Mouse (Mus musculus) liver, postnatal 0 days (tissue): ENCODE measurements around the gene Pif1. TPM values are rescaled to one million over a fixed set of nuclear protein-coding genes. Genes with fewer than 3 reads are reported as not detected.

ENCODE experiments used
- ATAC-seq: fragments of 200-750 bp; cut with Nextera tagmentation; 2 replicates; pipeline ENCODE4 v1.8.0; 2017; ENCODE audit warnings: mild to moderate bottlenecking, moderate library complexity
- DNase-seq: peaks from one replicate; pipeline ENCODE4 v3.0.0-alpha.2; 2016
- H3K27ac ChIP-seq: fragments of 300-500 bp; sonication (generic); 2 replicates; pipeline ENCODE4 v1.5.1; 2014; ENCODE audit warnings: antibody characterized with exemption, moderate library complexity, mild to moderate bottlenecking, low read depth
- H3K27me3 ChIP-seq: fragments of 300-500 bp; sonication (generic); 2 replicates; pipeline ENCODE4 v1.6.1; 2014; ENCODE audit warnings: low read length, control low read depth, mixed read lengths; ENCODE audit not compliant: insufficient read depth
- H3K36me3 ChIP-seq: fragments of 300-500 bp; sonication (generic); replicated peaks from 2 replicates; pipeline ENCODE4 v1.6.1; 2014; ENCODE audit warnings: mild to moderate bottlenecking, control low read depth, low read length, moderate library complexity, mixed read lengths; ENCODE audit not compliant: insufficient read depth
- H3K4me1 ChIP-seq: fragments of 300-500 bp; sonication (generic); 2 replicates; pipeline ENCODE4 v1.6.1; 2014; ENCODE audit warnings: antibody characterized with exemption, mild to moderate bottlenecking, control low read depth; ENCODE audit not compliant: insufficient read depth
- H3K4me2 ChIP-seq: fragments of 300-500 bp; sonication (generic); 2 replicates; pipeline ENCODE4 v1.6.1; 2014; ENCODE audit warnings: low read depth, mild to moderate bottlenecking, low read length, moderate library complexity, mixed read lengths
- H3K4me3 ChIP-seq: fragments of 300-500 bp; sonication (generic); 2 replicates; pipeline ENCODE4 v1.5.1; 2014; ENCODE audit warnings: low read depth, low read length
- H3K9ac ChIP-seq: fragments of 300-500 bp; sonication (generic); replicated peaks from 2 replicates; pipeline ENCODE4 v1.6.1; 2014; ENCODE audit warnings: mild to moderate bottlenecking, moderate library complexity
- H3K9me3 ChIP-seq: fragments of 300-500 bp; sonication (generic); 2 replicates; pipeline ENCODE4 v1.6.1; 2016; ENCODE audit warnings: mild to moderate bottlenecking, control low read depth, low read length, mixed read lengths
- CTCF ChIP-seq: sonication (generic); IDR thresholded peaks from 2 replicates; pipeline ENCODE4 v1.5.1; 2016; ENCODE audit warnings: antibody characterized with exemption, low read depth
- EP300 ChIP-seq: IDR thresholded peaks from 2 replicates; pipeline ENCODE4 v1.6.1; 2016; ENCODE audit warnings: antibody characterized with exemption, low read depth, mild to moderate bottlenecking
- WGBS: fragments of 180-500 bp; shearing (Covaris S2); extraction: QIAGEN DNeasy Blood & Tissue Kit; methylation state at CpG from one replicate; pipeline ENCODE4 v1.1.7; 2014; ENCODE audit not compliant: insufficient replicate concordance; 5-methylcytosine and 5-hydroxymethylcytosine counted together
- polyA plus RNA-seq: library from polyadenylated mRNA; unstranded; fragments of >200 nt; fragmentation: Nextera tagmentation; extraction: Ambion mirVana; gene quantifications from 2 replicates; pipeline ENCODE4 v1.2.1, GENCODE M21; 2015

The Pif1 gene
- polyA plus RNA-seq, 1 experiment from 2014 or later, result 3.5 TPM

- Histone ChIP-seq H3K4me3 (no peak overlapping the region), H3K27me3 (peaks cover 3% of the 10 kb centered on the region; the same call in 1 of the 2 replicates), H3K36me3 (no peaks in the 10 kb centered on the region), H3K27ac (no peak overlapping the region), H3K4me2 (no peak overlapping the region), H3K9ac (no peak overlapping the region), H3K4me1 (peaks cover 9% of the 10 kb centered on the region), H3K9me3 (no peaks in the 10 kb centered on the region)
- TF ChIP-seq CTCF, result no peak
- no peak for TF ChIP-seq EP300
- ATAC-seq (no peak), DNase-seq (no peak)
- 42% methylated on average over 5 of the region's 5 CpGs for WGBS
Observed at GRCm38 (mm10) chr9:65622826-65623225, 35.9 kb downstream of the Pif1 start.

GRCm38 (mm10) chr9:65624266-65624665, 37.3 kb downstream of the Pif1 start:
- peaks cover 12% of the 10 kb centered on the region for H3K27me3 ChIP-seq
- no peak overlapping the region for H3K4me3 ChIP-seq
- WGBS, result 38% methylated on average over 2 of the region's 2 CpGs
- TF ChIP-seq CTCF, result no peak
- TF ChIP-seq EP300, result no peak
- ATAC-seq (no peak), DNase-seq (no peak)
- no peaks in the 10 kb centered on the region for H3K36me3 ChIP-seq
- peaks cover 10% of the 10 kb centered on the region for H3K4me1 ChIP-seq
- no peaks in the 10 kb centered on the region for H3K9me3 ChIP-seq
- no peak overlapping the region for H3K4me2 ChIP-seq
- H3K27ac ChIP-seq, result no peak overlapping the region
- no peak overlapping the region for H3K9ac ChIP-seq

DNA sequence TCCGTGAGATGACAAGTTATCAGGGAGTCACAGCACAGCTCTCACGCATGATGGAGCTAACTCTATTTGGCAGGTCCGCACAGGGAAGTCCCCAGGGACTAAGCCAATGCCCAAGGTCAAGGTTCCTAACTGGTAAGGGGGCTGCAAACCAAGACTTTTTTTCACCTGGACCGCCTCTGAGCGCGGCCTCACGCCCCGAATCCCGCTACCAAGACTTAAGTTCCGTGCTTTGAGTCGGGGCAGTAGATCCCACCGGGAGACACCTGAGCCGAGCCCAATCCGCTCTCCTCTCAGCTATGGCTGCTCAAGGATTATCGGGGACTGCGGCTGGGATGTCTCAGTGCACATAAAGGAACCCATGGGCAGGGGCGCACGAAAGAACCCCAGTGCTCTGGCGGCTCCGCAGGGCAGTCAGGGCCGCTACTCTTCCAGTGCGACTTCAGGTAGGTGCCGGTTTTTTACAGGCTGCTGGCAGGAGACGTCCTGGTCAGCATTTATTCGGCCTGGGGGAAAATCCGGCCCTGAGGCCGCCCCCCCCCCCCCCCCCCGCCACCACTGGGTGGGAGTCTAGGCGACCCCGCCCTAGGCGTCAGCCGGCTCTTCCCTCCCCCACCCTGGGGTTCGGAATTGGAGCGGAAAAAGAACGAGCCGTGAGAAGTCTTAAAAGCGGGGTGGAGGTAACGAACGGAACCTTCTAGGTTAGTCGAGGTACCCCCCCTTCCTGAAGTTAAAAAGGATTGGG, 42.2 kb downstream of the Pif1 start, which contains the start of gene Rbpms2:
TSS of gene Rbpms2 (plus strand) at position 624 of the 742 bp plus-strand sequence.
- Histone ChIP-seq H3K27ac (peak within 1 kb of the TSS; percentile 84), H3K27me3 (peaks cover 37% of the 10 kb centered on the region)
- ATAC-seq, result no peak

DNA sequence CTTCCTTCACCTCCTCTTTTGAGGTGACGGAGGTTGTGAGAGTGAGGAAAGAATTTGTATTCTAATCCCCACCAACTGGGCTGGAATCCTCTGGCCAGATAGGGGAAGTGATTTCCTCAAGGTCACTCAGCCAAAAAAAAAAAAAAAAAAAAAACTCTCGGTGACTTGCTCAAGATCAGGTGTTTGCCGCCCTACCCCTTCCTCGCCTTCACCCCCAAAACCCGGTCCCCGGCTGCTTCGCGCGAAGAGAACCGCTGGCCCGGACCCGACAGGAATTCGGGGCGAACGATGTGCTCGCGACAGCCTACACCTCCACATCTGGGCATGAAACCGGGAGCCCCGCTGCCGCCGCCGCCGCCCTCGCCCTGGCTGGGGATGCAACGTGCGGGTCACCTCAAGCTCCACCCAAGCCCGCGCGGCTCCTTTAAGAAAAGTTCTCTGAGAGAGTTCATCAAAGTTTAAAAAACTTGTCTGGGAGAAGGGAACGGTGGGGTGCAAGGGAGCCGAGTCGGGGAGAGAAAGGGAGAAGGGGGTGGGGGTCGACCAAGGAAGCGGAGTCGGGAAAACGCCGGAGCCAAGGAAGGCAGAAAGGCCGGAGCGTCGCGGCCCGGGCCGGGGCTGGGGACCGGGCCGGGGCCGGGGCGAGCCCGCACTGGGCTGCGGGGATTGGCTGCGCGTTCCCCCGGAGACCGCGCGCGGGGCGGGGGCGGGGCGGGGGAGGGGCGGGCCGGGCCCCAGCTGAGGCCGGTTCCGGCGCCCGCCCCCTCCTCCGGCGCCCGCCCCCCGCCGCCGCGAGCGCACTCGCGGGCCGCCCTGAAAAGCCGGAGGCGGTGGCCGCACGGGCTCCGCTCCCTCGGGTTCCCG, 43.0 kb downstream of the Pif1 start:
- DNase-seq (peak; percentile 73), ATAC-seq (peak; percentile 92)
- Histone ChIP-seq H3K27me3 (peaks cover 37% of the 10 kb centered on the region), H3K4me2 (peak overlapping the region; percentile 75), H3K27ac (peak overlapping the region; percentile 84), H3K4me1 (peaks cover 8% of the 10 kb centered on the region), H3K36me3 (no peaks in the 10 kb centered on the region), H3K9ac (peak overlapping the region; percentile 72), H3K4me3 (peak overlapping the region; percentile 58), H3K9me3 (no peaks in the 10 kb centered on the region)
- 1% methylated on average over 44 of the region's 83 CpGs for WGBS
- TF ChIP-seq EP300, result no peak
- TF ChIP-seq CTCF, result no peak

More for the DNA sequence above, 42.2 kb downstream of the Pif1 start, which contains the start of gene Rbpms2:
- Histone ChIP-seq H3K9me3 (no peaks in the 10 kb centered on the region), H3K9ac (peak within 1 kb of the TSS; percentile 72), H3K4me3 (peak within 1 kb of the TSS; percentile 58), H3K4me1 (peaks cover 9% of the 10 kb centered on the region), H3K4me2 (peak within 1 kb of the TSS; percentile 75), H3K36me3 (no peaks in the 10 kb centered on the region)
- WGBS, result 4% methylated on average over 35 of the region's 40 CpGs
- DNase-seq, result peak; percentile 33
- TF ChIP-seq EP300 (no peak), CTCF (no peak)

DNA sequence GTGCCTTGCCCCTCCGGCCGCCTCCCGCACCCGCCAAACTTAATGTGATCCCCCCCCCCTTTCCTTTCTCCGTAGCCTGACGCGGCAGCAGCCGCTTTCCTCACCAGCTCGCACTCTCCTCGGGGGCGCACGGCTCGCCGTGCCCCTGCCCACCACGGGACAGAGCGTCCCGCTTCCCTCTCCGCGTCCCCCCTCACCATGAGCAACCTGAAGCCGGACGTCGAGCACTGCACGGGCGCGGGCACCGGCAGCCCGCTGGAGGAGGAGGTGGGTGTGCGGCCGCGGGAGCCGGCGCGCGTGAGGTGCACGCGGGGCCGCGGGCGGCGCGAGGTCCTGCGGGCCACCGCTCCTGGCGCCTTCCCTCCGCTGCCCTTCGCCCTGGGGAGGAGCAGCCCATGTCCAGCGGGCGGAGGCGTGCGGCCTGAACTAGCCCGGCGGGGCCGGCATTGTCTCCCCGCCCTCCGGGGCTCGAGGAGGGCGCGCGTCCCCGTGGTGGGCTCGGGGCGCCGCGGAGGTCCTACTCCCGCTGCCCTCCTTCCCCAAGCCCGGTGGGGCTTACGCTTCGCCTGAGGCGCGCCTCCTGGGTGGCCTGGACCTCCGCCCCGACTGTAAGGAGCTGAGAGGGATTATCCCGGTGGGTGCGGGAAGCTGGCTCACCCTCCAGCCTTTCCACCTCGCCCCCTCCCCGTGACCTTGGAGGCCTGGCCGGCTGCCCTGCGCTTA, 43.8 kb downstream of the Pif1 start:
- no peaks in the 10 kb centered on the region for H3K9me3 ChIP-seq
- 1% methylated on average over 58 of the region's 78 CpGs for WGBS
- ATAC-seq (peak; percentile 78), DNase-seq (peak; percentile 59)
- peaks cover 37% of the 10 kb centered on the region for H3K27me3 ChIP-seq
- peaks cover 8% of the 10 kb centered on the region for H3K4me1 ChIP-seq
- peak overlapping the region; percentile 84 for H3K27ac ChIP-seq
- TF ChIP-seq CTCF (no peak), EP300 (no peak)
- H3K36me3 ChIP-seq, result no peaks in the 10 kb centered on the region
- H3K4me2 ChIP-seq, result peak overlapping the region; percentile 75
- peak overlapping the region; percentile 72 for H3K9ac ChIP-seq
- peak overlapping the region; percentile 58 for H3K4me3 ChIP-seq
